Mouse (Mus musculus) forebrain, embryonic 13.5 days (tissue): ENCODE results near the gene Trpm3. TPM values are rescaled to one million over a fixed set of nuclear protein-coding genes. Genes with fewer than 3 reads are reported as not detected.

Experiments used
- ATAC-seq: fragments of 200-750 bp; cut with Nextera tagmentation; 2 replicates; pipeline ENCODE4 v1.8.0; 2017
- H3K27ac ChIP-seq: fragments of 300-500 bp; sonication (generic); 2 replicates; pipeline ENCODE4 v1.5.1; 2015; ENCODE audit warnings: inconsistent platforms, mild to moderate bottlenecking, moderate library complexity
- H3K27me3 ChIP-seq: fragments of 300-500 bp; sonication (generic); 2 replicates; pipeline ENCODE4 v1.6.1; 2015; ENCODE audit warnings: mild to moderate bottlenecking, inconsistent platforms
- H3K36me3 ChIP-seq: fragments of 300-500 bp; sonication (generic); 2 replicates; pipeline ENCODE4 v1.6.1; 2015; ENCODE audit warnings: mild to moderate bottlenecking, inconsistent platforms; ENCODE audit not compliant: poor library complexity, severe bottlenecking
- H3K4me1 ChIP-seq: fragments of 300-500 bp; sonication (generic); 2 replicates; pipeline ENCODE4 v1.6.1; 2015; ENCODE audit warnings: inconsistent platforms
- H3K4me2 ChIP-seq: fragments of 300-500 bp; sonication (generic); 2 replicates; pipeline ENCODE4 v1.6.1; 2015; ENCODE audit warnings: inconsistent platforms, mild to moderate bottlenecking, moderate library complexity
- H3K4me3 ChIP-seq: fragments of 300-500 bp; sonication (generic); 2 replicates; pipeline ENCODE4 v1.5.1; 2015; ENCODE audit warnings: mild to moderate bottlenecking, inconsistent platforms
- H3K9ac ChIP-seq: fragments of 300-500 bp; sonication (generic); 2 replicates; pipeline ENCODE4 v1.6.1; 2015; ENCODE audit warnings: mild to moderate bottlenecking, inconsistent platforms
- H3K9me3 ChIP-seq: fragments of 300-500 bp; sonication (generic); replicated peaks from 2 replicates; pipeline ENCODE4 v1.6.1; 2016; ENCODE audit warnings: inconsistent platforms
- WGBS: fragments of 180-500 bp; shearing (Covaris S2); methylation state at CpG from one replicate; pipeline ENCODE4 v1.1.7; 2015; 5-methylcytosine and 5-hydroxymethylcytosine counted together
- polyA plus RNA-seq: library from polyadenylated mRNA; unstranded; fragments of >200 nt; fragmentation: Nextera tagmentation; extraction: Ambion mirVana; gene quantifications from 2 replicates; pipeline ENCODE4 v1.2.1, GENCODE M21; 2015

Gene Trpm3
- polyA plus RNA-seq, 1 experiment from 2014 or later: 11.8 TPM

GRCm38 (mm10) chr19:22189716-22190115 lies 50.9 kb downstream of the Trpm3 start:
- H3K9ac ChIP-seq: no peak overlapping the region
- H3K4me3 ChIP-seq: no peak overlapping the region
- no peak overlapping the region for H3K27ac ChIP-seq
- peaks cover 3% of the 10 kb centered on the region; the same call in 1 of the 2 replicates for H3K4me1 ChIP-seq
- ATAC-seq: peak; percentile 94
- H3K36me3 ChIP-seq: no peaks in the 10 kb centered on the region
- H3K9me3 ChIP-seq: no peaks in the 10 kb centered on the region
- 52% methylated on average over 1 of the region's 1 CpGs for WGBS
- H3K27me3 ChIP-seq: no peaks in the 10 kb centered on the region
- H3K4me2 ChIP-seq: no peak overlapping the region

- Histone ChIP-seq H3K36me3 (no peaks in the 10 kb centered on the region), H3K27me3 (no peaks in the 10 kb centered on the region), H3K4me2 (no peak overlapping the region), H3K27ac (no peak overlapping the region), H3K4me1 (no peaks in the 10 kb centered on the region), H3K9ac (no peak overlapping the region), H3K9me3 (no peaks in the 10 kb centered on the region), H3K4me3 (no peak overlapping the region)
- WGBS: 54% methylated on average over 2 of the region's 2 CpGs
- ATAC-seq: no peak
Observed at GRCm38 (mm10) chr19:22222520-22222919, 83.7 kb downstream of the Trpm3 start.

GRCm38 (mm10) chr19:22234187-22234586 lies 95.3 kb downstream of the Trpm3 start:
- Histone ChIP-seq H3K9ac (no peak overlapping the region), H3K36me3 (no peaks in the 10 kb centered on the region), H3K4me3 (no peak overlapping the region), H3K9me3 (no peaks in the 10 kb centered on the region), H3K27ac (no peak overlapping the region), H3K4me1 (no peaks in the 10 kb centered on the region), H3K4me2 (no peak overlapping the region), H3K27me3 (no peaks in the 10 kb centered on the region)
- no peak for ATAC-seq

GRCm38 (mm10) chr19:22249076-22249475 lies 110.2 kb downstream of the Trpm3 start:
- no peaks in the 10 kb centered on the region for H3K9me3 ChIP-seq
- H3K4me1 ChIP-seq: no peaks in the 10 kb centered on the region
- H3K27ac ChIP-seq: no peak overlapping the region
- H3K4me3 ChIP-seq: no peak overlapping the region
- no peak overlapping the region for H3K9ac ChIP-seq
- WGBS: 88% methylated on average over 6 of the region's 6 CpGs
- no peak overlapping the region for H3K4me2 ChIP-seq
- no peaks in the 10 kb centered on the region for H3K36me3 ChIP-seq
- H3K27me3 ChIP-seq: no peaks in the 10 kb centered on the region
- no peak for ATAC-seq

- H3K36me3 ChIP-seq: no peaks in the 10 kb centered on the region
- no peak overlapping the region for H3K9ac ChIP-seq
- no peaks in the 10 kb centered on the region for H3K27me3 ChIP-seq
- H3K9me3 ChIP-seq: no peaks in the 10 kb centered on the region
- no peak for ATAC-seq
- H3K4me3 ChIP-seq: no peak overlapping the region
- WGBS: 70% methylated on average over 5 of the region's 5 CpGs
- no peaks in the 10 kb centered on the region for H3K4me1 ChIP-seq
- H3K4me2 ChIP-seq: no peak overlapping the region
- no peak overlapping the region for H3K27ac ChIP-seq
Observed at GRCm38 (mm10) chr19:22272916-22273315, 134.1 kb downstream of the Trpm3 start.

- Histone ChIP-seq H3K27ac (no peak overlapping the region), H3K9ac (no peak overlapping the region), H3K4me1 (no peaks in the 10 kb centered on the region), H3K36me3 (no peaks in the 10 kb centered on the region), H3K27me3 (no peaks in the 10 kb centered on the region), H3K4me2 (no peak overlapping the region), H3K9me3 (no peaks in the 10 kb centered on the region), H3K4me3 (no peak overlapping the region)
- WGBS: 92% methylated on average over 3 of the region's 3 CpGs
- ATAC-seq: no peak
Observed at GRCm38 (mm10) chr19:22284651-22285050, 145.8 kb downstream of the Trpm3 start.

GRCm38 (mm10) chr19:22292671-22293070 lies 153.8 kb downstream of the Trpm3 start:
- WGBS: 83% methylated on average over 6 of the region's 6 CpGs
- H3K27me3 ChIP-seq: no peaks in the 10 kb centered on the region
- H3K4me1 ChIP-seq: no peaks in the 10 kb centered on the region
- H3K4me2 ChIP-seq: no peak overlapping the region
- no peak overlapping the region for H3K27ac ChIP-seq
- H3K36me3 ChIP-seq: no peaks in the 10 kb centered on the region
- no peak overlapping the region for H3K4me3 ChIP-seq
- no peaks in the 10 kb centered on the region for H3K9me3 ChIP-seq
- no peak for ATAC-seq
- no peak overlapping the region for H3K9ac ChIP-seq

GRCm38 (mm10) chr19:22300906-22301305 lies 162.1 kb downstream of the Trpm3 start:
- WGBS: 28% methylated on average over 2 of the region's 2 CpGs
- no peak overlapping the region for H3K9ac ChIP-seq
- no peaks in the 10 kb centered on the region for H3K36me3 ChIP-seq
- no peak overlapping the region for H3K4me2 ChIP-seq
- H3K27ac ChIP-seq: no peak overlapping the region
- no peak overlapping the region for H3K4me3 ChIP-seq
- no peak for ATAC-seq
- no peaks in the 10 kb centered on the region for H3K9me3 ChIP-seq
- peaks cover 13% of the 10 kb centered on the region for H3K4me1 ChIP-seq
- H3K27me3 ChIP-seq: no peaks in the 10 kb centered on the region

GRCm38 (mm10) chr19:22303021-22303951 lies 164.4 kb downstream of the Trpm3 start:
- Histone ChIP-seq H3K9me3 (no peaks in the 10 kb centered on the region), H3K36me3 (no peaks in the 10 kb centered on the region), H3K4me2 (peak overlapping the region; percentile 59), H3K27me3 (no peaks in the 10 kb centered on the region), H3K9ac (no peak overlapping the region), H3K4me1 (peaks cover 13% of the 10 kb centered on the region), H3K27ac (0 out of 2 replicates have a peak overlapping the region, but pooled peaks have one; percentile 3), H3K4me3 (peak overlapping the region; percentile 29; the same call in 1 of the 2 replicates)
- 29% methylated on average over 17 of the region's 17 CpGs for WGBS
- ATAC-seq: peak; percentile 52

- H3K4me2 ChIP-seq: peak overlapping the region; percentile 59
- ATAC-seq: peak; percentile 91
- H3K27ac ChIP-seq: no peak overlapping the region
- peak overlapping the region; percentile 30; the same call in 1 of the 2 replicates for H3K9ac ChIP-seq
- H3K27me3 ChIP-seq: no peaks in the 10 kb centered on the region
- WGBS: 3% methylated on average over 16 of the region's 18 CpGs
- H3K4me1 ChIP-seq: peaks cover 13% of the 10 kb centered on the region
- no peaks in the 10 kb centered on the region for H3K9me3 ChIP-seq
- H3K4me3 ChIP-seq: peak overlapping the region; percentile 29
- no peaks in the 10 kb centered on the region for H3K36me3 ChIP-seq
Observed at GRCm38 (mm10) chr19:22303952-22304655, 165.3 kb downstream of the Trpm3 start.

GRCm38 (mm10) chr19:22308081-22308480 lies 169.2 kb downstream of the Trpm3 start:
- Histone ChIP-seq H3K27me3 (no peaks in the 10 kb centered on the region), H3K36me3 (no peaks in the 10 kb centered on the region), H3K4me3 (no peak overlapping the region), H3K9me3 (no peaks in the 10 kb centered on the region), H3K27ac (no peak overlapping the region), H3K4me2 (no peak overlapping the region), H3K4me1 (peaks cover 11% of the 10 kb centered on the region), H3K9ac (no peak overlapping the region)
- ATAC-seq: no peak
- WGBS: 91% methylated on average over 2 of the region's 2 CpGs

GRCm38 (mm10) chr19:22317306-22317705 lies 178.5 kb downstream of the Trpm3 start:
- WGBS: 80% methylated on average over 4 of the region's 4 CpGs
- no peak for ATAC-seq
- Histone ChIP-seq H3K9me3 (no peaks in the 10 kb centered on the region), H3K4me2 (no peak overlapping the region), H3K27ac (no peak overlapping the region), H3K4me3 (no peak overlapping the region), H3K36me3 (no peaks in the 10 kb centered on the region), H3K27me3 (no peaks in the 10 kb centered on the region), H3K9ac (no peak overlapping the region), H3K4me1 (no peaks in the 10 kb centered on the region)
